Mouse (Mus musculus): ENCODE measurements at regions not wholly inside any gene's neighbourhood (a gene's known extent, or its start where the extent isn't known, plus 50 kb on each side); places are given as distances from the start of the nearest gene placed in this dataset.

DNA sequence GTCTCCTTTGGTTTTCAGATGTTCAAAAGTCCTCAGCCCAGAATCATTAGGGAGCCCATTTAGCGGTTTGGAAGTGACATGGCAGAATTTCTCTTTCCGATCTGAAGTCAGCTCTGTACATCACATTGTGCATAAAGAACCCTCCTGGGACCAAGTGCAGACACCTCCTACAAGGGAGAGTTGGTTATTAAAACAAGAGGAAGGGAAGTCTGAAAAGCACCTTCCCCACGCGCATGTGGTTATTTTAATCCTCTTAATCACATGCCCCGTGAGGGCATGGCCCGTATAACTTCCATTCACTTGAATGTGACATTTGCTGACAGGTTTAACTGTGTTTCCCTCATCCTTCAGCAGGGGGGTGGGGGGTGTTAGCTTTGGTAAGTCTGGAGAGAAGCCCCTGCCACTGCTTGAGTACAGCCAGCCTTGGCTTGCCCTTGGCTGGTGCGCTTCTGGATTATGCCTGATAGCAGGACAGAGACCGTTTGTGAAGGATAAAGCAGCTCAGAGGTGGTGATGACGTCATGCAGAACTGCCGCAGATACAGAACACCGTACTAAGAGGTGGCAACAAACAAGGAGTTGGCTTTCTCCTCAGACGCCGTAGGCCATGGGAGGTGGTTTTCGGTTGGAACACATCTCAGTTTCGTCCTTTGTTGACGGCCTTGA is 51.5 kb upstream of the Pcdh8 start:
- no peaks in the 10 kb centered on the region for H3K36me3 ChIP-seq (ENCODE audit: control insufficient read depth, insufficient read depth, low read length)
- H3K27me3 ChIP-seq (ENCODE audit: control insufficient read depth, insufficient read depth, low read length), result no peaks in the 10 kb centered on the region
- ATAC-seq (ENCODE audit: low FRiP score), result peak; percentile 29
- no peak overlapping the region for H3K9ac ChIP-seq (ENCODE audit: low read depth, low read length)
- no peaks in the 10 kb centered on the region for H3K9me3 ChIP-seq (ENCODE audit: control insufficient read depth, low read length)
- H3K27ac ChIP-seq (ENCODE audit: low read depth, low read length), result no peak overlapping the region
- H3K4me3 ChIP-seq (ENCODE audit: low read depth, low read length), result no peak overlapping the region
- WGBS, result 74% methylated on average over 16 of the region's 16 CpGs
- DNase-seq (ENCODE audit: low spot score), result no peak
- H3K4me1 ChIP-seq (replicated peaks; ENCODE audit: control insufficient read depth, insufficient read depth, low read length), result 0 out of 2 replicates have a peak, but pooled peaks cover 3% of the 10 kb centered on the region
- H3K4me2 ChIP-seq (replicated peaks; ENCODE audit: low read depth, low read length), result no peak overlapping the region

- Histone ChIP-seq H3K9me3 (ENCODE audit: control insufficient read depth, low read length) (no peaks in the 10 kb centered on the region), H3K27me3 (ENCODE audit: control insufficient read depth, insufficient read depth, low read length) (no peaks in the 10 kb centered on the region), H3K36me3 (ENCODE audit: control insufficient read depth, insufficient read depth, low read length) (no peaks in the 10 kb centered on the region), H3K27ac (ENCODE audit: low read depth, low read length) (no peak overlapping the region), H3K9ac (ENCODE audit: low read depth, low read length) (no peak overlapping the region), H3K4me3 (ENCODE audit: low read depth, low read length) (no peak overlapping the region), H3K4me2 (replicated peaks; ENCODE audit: low read depth, low read length) (no peak overlapping the region), H3K4me1 (replicated peaks; ENCODE audit: control insufficient read depth, insufficient read depth, low read length) (0 out of 2 replicates have a peak, but pooled peaks cover 3% of the 10 kb centered on the region)
- DNase-seq (ENCODE audit: low spot score) (no peak), ATAC-seq (ENCODE audit: low FRiP score) (0 out of 2 replicates have a peak, but pooled peaks have one; percentile 55)
- 78% methylated on average over 5 of the region's 5 CpGs for WGBS
These were observed 50.9 kb upstream of the Pcdh8 start for GRCm38 (mm10) chr14:79822011-79822435.

- Histone ChIP-seq H3K27ac (ENCODE audit: low read depth, low read length) (no peak overlapping the region), H3K4me3 (ENCODE audit: low read depth, low read length) (no peak overlapping the region), H3K9ac (ENCODE audit: low read depth, low read length) (no peak overlapping the region), H3K4me1 (replicated peaks; ENCODE audit: control insufficient read depth, insufficient read depth, low read length) (0 out of 2 replicates have a peak, but pooled peaks cover 3% of the 10 kb centered on the region), H3K36me3 (ENCODE audit: control insufficient read depth, insufficient read depth, low read length) (no peaks in the 10 kb centered on the region), H3K27me3 (ENCODE audit: control insufficient read depth, insufficient read depth, low read length) (no peaks in the 10 kb centered on the region), H3K9me3 (ENCODE audit: control insufficient read depth, low read length) (no peaks in the 10 kb centered on the region), H3K4me2 (replicated peaks; ENCODE audit: low read depth, low read length) (no peak overlapping the region)
- DNase-seq (ENCODE audit: low spot score), result no peak
- 0 out of 2 replicates have a peak, but pooled peaks have one; percentile 44 for ATAC-seq (ENCODE audit: low FRiP score)
- 67% methylated on average over 5 of the region's 5 CpGs for WGBS
These were observed 50.4 kb upstream of the Pcdh8 start for GRCm38 (mm10) chr14:79821352-79822010.
